Mouse (Mus musculus): Measurements from ENCODE around the gene Gemin5. TPM values are rescaled to one million over a fixed set of nuclear protein-coding genes. Genes with fewer than 3 reads are reported as not detected.

Gene Gemin5
- total and polyA plus RNA-seq, 3 experiments = 66.7 to 89.6 (median 88.6) TPM

GRCm38 (mm10) chr11:58213673-58214342, 45.5 kb upstream of the Gemin5 start:
- DNase-seq (ENCODE audit: extremely low read depth) = no peak
- in situ Hi-C loops (cut with MboI; ENCODE audit: low pct_ligation_motif_present, low pct_unique_long_range_greater_than_20kb, low sequenced_read_pairs) = no loop called here
- Histone ChIP-seq H3K4me2 (ENCODE audit: insufficient read depth, low read depth, poor library complexity, severe bottlenecking) (peak overlapping the region; percentile 80; the same call in 1 of the 2 replicates), H3K9ac (ENCODE audit: insufficient read depth, low read depth) (peak overlapping the region; percentile 99), H3K27ac (ENCODE audit: insufficient read depth, low read depth) (no peak overlapping the region), H3K4me3 (replicated peaks in 1 of 3; ENCODE audit: low read depth in 2 of 3, low read length in 2 of 3, poor library complexity in 1 of 3) (peak overlapping the region in 2 of 3 experiments; percentile 60 to 62), H3K27me3 (replicated peaks) (no peaks in the 10 kb centered on the region), H3K36me3 (replicated peaks in 1 of 2; ENCODE audit: control insufficient read depth in 1 of 2, insufficient read depth in 1 of 2, low read length in 1 of 2) (peaks cover 3 to 13% of the 10 kb centered on the region in 2 experiments), H3K79me2 (replicated peaks; ENCODE audit: control insufficient read depth, extremely low read depth, insufficient read depth, poor library complexity, severe bottlenecking) (peaks cover 10% of the 10 kb centered on the region), H3K4me1 (ENCODE audit: control insufficient read depth in 1 of 2, insufficient read depth in 2 of 2) (peaks cover 31 to 77% of the 10 kb centered on the region in 2 experiments), H3K9me3 (replicated peaks; ENCODE audit: low read length) (no peaks in the 10 kb centered on the region)
- dilution Hi-C loops (cut with MboI; ENCODE audit: extremely low pct_ligation_motif_present, extremely low pct_unique_long_range_greater_than_20kb, low sequenced_read_pairs) = no loop called here
- TF ChIP-seq CHD2 (IDR thresholded peaks at IDR 0.05; ENCODE audit: low read length) = no peak
- TF ChIP-seq POLR2A (IDR thresholded peaks at IDR 0.05; ENCODE audit: low read depth, low read length) = no peak
- no peak for TF ChIP-seq GABPA (IDR thresholded peaks at IDR 0.05; ENCODE audit: insufficient replicate concordance, low read depth, low read length)
- TF ChIP-seq MEF2A (IDR thresholded peaks at IDR 0.05; ENCODE audit: borderline replicate concordance, low read depth, low read length) = no peak
- TF ChIP-seq ZC3H11A (IDR thresholded peaks at IDR 0.05; ENCODE audit: low read depth, low read length) = no peak
- TF ChIP-seq JUN (IDR thresholded peaks at IDR 0.05; ENCODE audit: insufficient read depth, low read depth, low read length) = no peak
- TF ChIP-seq NELFE (IDR thresholded peaks at IDR 0.05; ENCODE audit: low read depth, low read length) = no peak
- TF ChIP-seq CHD1 (IDR thresholded peaks at IDR 0.05; ENCODE audit: low read depth, low read length) = no peak
- TF ChIP-seq JUND (conservative IDR thresholded peaks at IDR 0.05; ENCODE audit: low read depth, low read length) = no peak
- TF ChIP-seq CTCF (conservative IDR thresholded peaks at IDR 0.05 in 1 of 2, IDR thresholded peaks at IDR 0.05 in 1 of 2; ENCODE audit: low read depth in 2 of 2, low read length in 2 of 2) = no peak
- TF ChIP-seq KAT2A (IDR thresholded peaks at IDR 0.05; ENCODE audit: insufficient replicate concordance, low read length) = no peak

DNA sequence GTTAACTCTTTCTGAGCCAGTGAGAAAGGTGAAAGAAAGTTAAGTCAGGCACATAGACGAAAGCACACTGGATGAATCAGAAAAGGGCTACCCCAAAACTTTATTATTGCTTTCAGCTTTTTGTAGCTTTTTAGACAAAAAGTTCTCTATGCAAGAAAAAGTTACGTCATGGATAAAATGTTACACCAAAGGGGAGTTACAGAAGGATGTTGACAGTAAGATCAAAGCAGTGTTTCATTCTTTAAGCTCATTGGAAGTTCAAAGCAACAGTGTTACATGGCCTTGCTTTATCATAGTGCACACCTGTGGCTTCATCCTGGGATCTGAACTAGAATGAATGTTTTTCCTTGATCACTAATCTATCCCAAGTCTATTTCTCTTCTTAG, 43.3 kb upstream of the Gemin5 start:
- dilution Hi-C loops (cut with MboI; ENCODE audit: extremely low pct_ligation_motif_present, extremely low pct_unique_long_range_greater_than_20kb, low sequenced_read_pairs) (no loop called here), in situ Hi-C loops (cut with MboI; ENCODE audit: low pct_ligation_motif_present, low pct_unique_long_range_greater_than_20kb, low sequenced_read_pairs) (no loop called here)
- peaks cover 5% of the 10 kb centered on the region; the same call in 1 of the 2 replicates for H3K79me2 ChIP-seq (replicated peaks; ENCODE audit: control insufficient read depth, extremely low read depth, insufficient read depth, poor library complexity, severe bottlenecking)
- H3K27ac ChIP-seq (ENCODE audit: insufficient read depth, low read depth) = peak overlapping the region; percentile 92
- no peaks in the 10 kb centered on the region for H3K9me3 ChIP-seq (replicated peaks; ENCODE audit: low read length)
- no peaks in the 10 kb centered on the region for H3K27me3 ChIP-seq (replicated peaks)
- peaks cover 31 to 68% of the 10 kb centered on the region in 2 experiments for H3K4me1 ChIP-seq (ENCODE audit: control insufficient read depth in 1 of 2, insufficient read depth in 2 of 2)
- H3K36me3 ChIP-seq (replicated peaks in 1 of 2; ENCODE audit: control insufficient read depth in 1 of 2, insufficient read depth in 1 of 2, low read length in 1 of 2) = peaks cover 11 to 18% of the 10 kb centered on the region in 2 experiments
- H3K9ac ChIP-seq (ENCODE audit: insufficient read depth, low read depth) = peak overlapping the region; percentile 67
- H3K4me2 ChIP-seq (ENCODE audit: insufficient read depth, low read depth, poor library complexity, severe bottlenecking) = peak overlapping the region; percentile 84
- DNase-seq (ENCODE audit: extremely low read depth) = no peak
- TF ChIP-seq UBTF (IDR thresholded peaks at IDR 0.05; ENCODE audit: low read depth, low read length) = no peak
- TF ChIP-seq EP300 (IDR thresholded peaks at IDR 0.05; ENCODE audit: low read length) = no peak
- TF ChIP-seq MYC (IDR thresholded peaks at IDR 0.05; ENCODE audit: low read depth, low read length) = no peak
- TF ChIP-seq SMC3 (IDR thresholded peaks at IDR 0.05; ENCODE audit: low read depth, low read length) = no peak
- TF ChIP-seq NELFE (IDR thresholded peaks at IDR 0.05; ENCODE audit: low read depth, low read length) = no peak
- no peak for TF ChIP-seq USF2 (conservative IDR thresholded peaks at IDR 0.05; ENCODE audit: low read depth, low read length)
- TF ChIP-seq MEF2A (IDR thresholded peaks at IDR 0.05; ENCODE audit: borderline replicate concordance, low read depth, low read length) = no peak
- no peak for TF ChIP-seq SIN3A (IDR thresholded peaks at IDR 0.05; ENCODE audit: low read length)
- no peak for TF ChIP-seq ZMIZ1 (IDR thresholded peaks at IDR 0.05; ENCODE audit: low read depth, low read length)
- no peak for TF ChIP-seq TCF12 (IDR thresholded peaks at IDR 0.05; ENCODE audit: low read depth, low read length)
- no peak for TF ChIP-seq ZNF384 (IDR thresholded peaks at IDR 0.05; ENCODE audit: low read depth, low read length)
- no peak for TF ChIP-seq RAD21 (IDR thresholded peaks at IDR 0.05; ENCODE audit: low read depth, low read length)
- TF ChIP-seq E2F4 (IDR thresholded peaks at IDR 0.05; ENCODE audit: insufficient replicate concordance, low read depth, low read length) = no peak
- TF ChIP-seq ZKSCAN1 (IDR thresholded peaks at IDR 0.05; ENCODE audit: borderline replicate concordance, low read depth, low read length) = no peak
- TF ChIP-seq MAX (IDR thresholded peaks at IDR 0.05; ENCODE audit: low read length) = no peak
- H3K4me3 ChIP-seq (replicated peaks in 1 of 3; ENCODE audit: low read depth in 2 of 3, low read length in 2 of 3, poor library complexity in 1 of 3) = peak overlapping the region in 2 of 3 experiments; percentile 0 to 1

Data from CH12.LX (cell line).